Mouse (Mus musculus) stomach, postnatal 0 days (tissue): ENCODE results near the gene Trim40.

Experiments
- CTCF ChIP-seq: IDR thresholded peaks from 2 replicates; pipeline ENCODE4 v1.5.1; 2016; ENCODE audit warnings: antibody characterized with exemption, low read depth, mild to moderate bottlenecking, moderate library complexity
- EP300 ChIP-seq: optimal IDR thresholded peaks from 2 replicates; pipeline ENCODE3; 2016; ENCODE audit warnings: antibody characterized with exemption

DNA sequence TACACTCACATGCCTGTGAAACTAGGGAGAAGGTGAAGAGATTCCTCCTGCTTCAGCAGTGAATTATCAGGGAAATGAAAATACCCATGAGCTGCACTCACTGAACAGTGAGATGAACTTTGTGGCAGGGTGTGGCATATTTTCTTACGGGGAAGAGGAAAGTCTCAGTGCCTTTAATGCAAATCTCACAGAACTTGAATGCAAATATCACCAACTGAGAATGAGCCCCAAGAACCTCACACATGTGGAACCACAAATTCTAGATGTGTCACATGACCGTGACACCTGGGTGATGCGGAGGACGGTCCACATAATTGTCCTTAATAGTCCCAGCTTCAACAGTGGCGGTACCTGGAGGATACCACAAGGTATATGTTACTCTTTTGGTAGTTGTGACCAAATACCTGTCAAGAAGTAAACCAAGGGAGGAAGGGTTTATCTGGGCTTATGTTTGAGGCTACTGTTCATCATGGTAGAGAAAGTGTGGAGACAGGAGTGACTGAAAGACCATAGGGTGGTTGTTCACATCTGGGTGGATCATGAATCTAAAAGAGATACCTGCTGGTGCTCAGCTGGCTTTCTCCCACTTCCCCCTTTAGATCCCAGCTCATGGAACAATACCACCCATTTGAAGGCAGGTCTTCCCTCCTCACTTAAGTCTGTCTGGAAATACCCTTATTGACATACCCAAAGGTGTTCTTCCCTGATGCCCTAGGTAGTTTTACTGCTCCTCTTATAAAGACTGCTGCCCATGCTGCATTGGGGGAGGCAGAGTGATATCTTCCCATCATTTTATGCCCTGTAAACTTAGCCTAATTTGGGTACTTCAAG, at the start of gene Trim40:
- no peak for TF ChIP-seq CTCF
- TF ChIP-seq EP300: no peak
